Comparison of ENCODE assay signal across 19 mouse cellular contexts in the genomic region with DNA sequence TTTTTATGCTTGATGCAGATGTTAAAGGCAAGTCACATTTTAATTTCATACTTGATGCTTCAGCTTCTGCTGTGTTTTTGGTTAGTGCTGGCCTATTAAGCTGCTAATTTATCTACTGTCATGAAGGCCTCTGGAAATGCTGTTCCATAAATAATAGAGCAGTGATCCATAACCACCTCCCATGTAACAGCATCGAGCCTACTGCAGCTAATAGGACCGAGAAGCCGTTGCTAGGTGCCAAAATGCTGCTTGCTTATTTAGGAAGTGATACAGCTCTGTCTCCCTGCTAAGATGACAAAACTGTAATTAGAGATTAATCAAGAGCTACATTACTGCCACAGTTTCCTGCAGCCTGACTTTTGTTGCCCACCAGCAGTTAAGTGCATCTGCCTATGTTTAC.
DNase-seq lines count a peak whose midpoint lies in the region; ATAC-seq and TF ChIP-seq lines count a peak whose summit lies in the region.
"Had no signal": no experiment of that assay in that cellular context is flagged by ENCODE, and none has a peak within 500 bp of the region (broad histone marks: within the 10 kb centered on the region; RNA-seq: fewer than 3 reads in every experiment).

No protein-coding gene starts in this region.

- peak; percentile 59; the same call in 1 of the 2 replicates for ATAC-seq in kidney, postnatal 0 days (replicated peaks; ENCODE audit: low FRiP score, low read depth)
- peak; percentile 47; the same call in 1 of the 2 replicates for ATAC-seq in forebrain, embryonic 16.5 days
- ATAC-seq in midbrain, postnatal 0 days (ENCODE audit: low FRiP score) = no peak
- ATAC-seq: CD4-positive, CD25-positive, alpha-beta regulatory T cell, adult 4 months; intestine, postnatal 0 days had no signal

- no peak for TF ChIP-seq POLR2A in brain, embryonic 14.5 days (IDR thresholded peaks at IDR 0.05; ENCODE audit: borderline replicate concordance, extremely low read depth, insufficient read depth, insufficient read length, poor library complexity, severe bottlenecking)

- no peaks in the 10 kb centered on the region for H3K36me3 ChIP-seq in kidney, postnatal 0 days (ENCODE audit: insufficient read depth, low read length)
- no peaks in the 10 kb centered on the region for H3K36me3 ChIP-seq in forebrain, embryonic 16.5 days (ENCODE audit: control insufficient read depth, insufficient read depth)
- no peaks in the 10 kb centered on the region for H3K36me3 ChIP-seq in midbrain, postnatal 0 days (ENCODE audit: insufficient read depth, low read length)
- H3K36me3 ChIP-seq: embryonic facial prominence, embryonic 15.5 days; limb, embryonic 12.5 days had no signal

- no peak overlapping the region for H3K4me2 ChIP-seq in kidney, postnatal 0 days (ENCODE audit: low read length)
- H3K4me2 ChIP-seq in forebrain, embryonic 16.5 days (ENCODE audit: low read length) = no peak overlapping the region
- H3K4me2 ChIP-seq in midbrain, postnatal 0 days (ENCODE audit: low read depth, low read length, poor library complexity, severe bottlenecking) = no peak overlapping the region
- H3K4me2 ChIP-seq: embryonic facial prominence, embryonic 15.5 days; heart, embryonic 11.5 days; limb, embryonic 12.5 days had no signal

- DNase-seq in kidney, postnatal 0 days (ENCODE audit: low spot score) = peak; percentile 72
- no peak for DNase-seq in kidney, adult 18-20 months
- peak; percentile 71 for DNase-seq in brain, embryonic 14.5 days (ENCODE audit: low read depth)
- DNase-seq in midbrain, postnatal 0 days (ENCODE audit: low spot score) = peak; percentile 59
- no peak for DNase-seq in gastrocnemius, postnatal 4 days (ENCODE audit: low spot score in 2 of 2)
- DNase-seq in spleen, postnatal 36 days (ENCODE audit: low spot score in 2 of 2) = no peak
- DNase-seq: adrenal gland, postnatal 10 days; cerebellum, adult 9-10 months; gastrocnemius, postnatal 14 days; right cerebral cortex, postnatal 4 days; thymus, adult 2 months had no signal

- TF ChIP-seq CTCF in kidney, postnatal 0 days (IDR thresholded peaks at IDR 0.05; ENCODE audit: low read depth) = no peak
- no peak for TF ChIP-seq CTCF in brain, embryonic 14.5 days (IDR thresholded peaks at IDR 0.05; ENCODE audit: borderline replicate concordance, extremely low read depth, insufficient read depth, insufficient read length)
- no peak for TF ChIP-seq CTCF in midbrain, postnatal 0 days (IDR thresholded peaks at IDR 0.05)

- H3K4me1 ChIP-seq in kidney, postnatal 0 days (replicated peaks; ENCODE audit: insufficient read depth, low read length) = no peaks in the 10 kb centered on the region
- H3K4me1 ChIP-seq in forebrain, embryonic 16.5 days (replicated peaks; ENCODE audit: control insufficient read depth, insufficient read depth, low read length) = no peaks in the 10 kb centered on the region
- no peaks in the 10 kb centered on the region for H3K4me1 ChIP-seq in midbrain, postnatal 0 days (ENCODE audit: insufficient read depth, low read length)
- H3K4me1 ChIP-seq: embryonic facial prominence, embryonic 15.5 days; limb, embryonic 12.5 days had no signal

- no peak overlapping the region for H3K4me3 ChIP-seq in kidney, postnatal 0 days (replicated peaks; ENCODE audit: low read depth, low read length)
- H3K4me3 ChIP-seq in forebrain, embryonic 16.5 days (replicated peaks; ENCODE audit: low read length) = no peak overlapping the region
- H3K4me3 ChIP-seq in midbrain, postnatal 0 days (ENCODE audit: low read depth, low read length) = no peak overlapping the region
- H3K4me3 ChIP-seq: embryonic facial prominence, embryonic 15.5 days; layer of hippocampus, adult 2 months; limb, embryonic 12.5 days had no signal

- no peaks in the 10 kb centered on the region for H3K27me3 ChIP-seq in kidney, postnatal 0 days (ENCODE audit: insufficient read depth, low read length)
- no peaks in the 10 kb centered on the region for H3K27me3 ChIP-seq in forebrain, embryonic 16.5 days (replicated peaks; ENCODE audit: control insufficient read depth, insufficient read depth, low read length)
- no peaks in the 10 kb centered on the region for H3K27me3 ChIP-seq in midbrain, postnatal 0 days (ENCODE audit: insufficient read depth, low read length)
- H3K27me3 ChIP-seq: embryonic facial prominence, embryonic 15.5 days; limb, embryonic 12.5 days had no signal

- no peak overlapping the region for H3K9ac ChIP-seq in kidney, postnatal 0 days (ENCODE audit: low read depth, low read length)
- no peak overlapping the region for H3K9ac ChIP-seq in forebrain, embryonic 16.5 days (replicated peaks; ENCODE audit: low read depth, low read length)
- H3K9ac ChIP-seq in midbrain, postnatal 0 days (replicated peaks; ENCODE audit: low read length, poor library complexity, severe bottlenecking) = no peak overlapping the region
- H3K9ac ChIP-seq: embryonic facial prominence, embryonic 15.5 days; limb, embryonic 12.5 days; liver, embryonic 14.5 days had no signal

- H3K9me3 ChIP-seq in kidney, postnatal 0 days (replicated peaks; ENCODE audit: low read length) = no peaks in the 10 kb centered on the region; the same call in 1 of the 2 replicates
- peaks cover 4% of the 10 kb centered on the region; the same call in 1 of the 2 replicates for H3K9me3 ChIP-seq in forebrain, embryonic 16.5 days (ENCODE audit: control insufficient read depth, low read length)
- no peaks in the 10 kb centered on the region for H3K9me3 ChIP-seq in midbrain, postnatal 0 days (ENCODE audit: low read length)
- H3K9me3 ChIP-seq: embryonic facial prominence, embryonic 15.5 days had no signal

- 31% methylated on average over 3 of the region's 3 CpGs for WGBS in kidney, postnatal 0 days
- 41% methylated on average over 3 of the region's 3 CpGs for WGBS in forebrain, embryonic 16.5 days
- WGBS in midbrain, postnatal 0 days = 35% methylated on average over 3 of the region's 3 CpGs

- no peak overlapping the region for H3K27ac ChIP-seq in kidney, postnatal 0 days
- no peak overlapping the region for H3K27ac ChIP-seq in forebrain, embryonic 16.5 days (ENCODE audit: low read length)
- no peak overlapping the region for H3K27ac ChIP-seq in midbrain, postnatal 0 days (ENCODE audit: low read depth, low read length)
- H3K27ac ChIP-seq: embryonic facial prominence, embryonic 15.5 days; layer of hippocampus, adult 2 months; limb, embryonic 12.5 days; liver, embryonic 14.5 days had no signal

Comparison
In these comparisons a context has a peak if more than half of its experiments do, and no peak if none do; other contexts are left out.
1. DNase-seq: peak in kidney, postnatal 0 days (single experiment), brain, embryonic 14.5 days (single experiment) and midbrain, postnatal 0 days (single experiment); none in kidney, adult 18-20 months (single experiment), gastrocnemius, postnatal 4 days (0 of 2) and spleen, postnatal 36 days (0 of 2).